Comparison of ENCODE assay signal across 10 mouse cellular contexts in genomic region chr2:156233275-156233948, GRCm38 (mm10). TPM values are rescaled to one million over a fixed set of nuclear protein-coding genes. Genes with fewer than 3 reads are reported as not detected.
A peak's percentile ranks its signal among the peaks of the same experiment; 100 is the strongest.
DNase-seq lines count a peak whose midpoint lies in the region; ATAC-seq and TF ChIP-seq lines count a peak whose summit lies in the region.
"Had no signal": no experiment of that assay in that cellular context is flagged by ENCODE, and none has a peak within 500 bp of the region (broad histone marks: within the 10 kb centered on the region; RNA-seq: fewer than 3 reads in every experiment).

No protein-coding gene starts in this region.

- H3K9ac ChIP-seq in hindbrain, embryonic 15.5 days = no peak overlapping the region
- no peak overlapping the region for H3K9ac ChIP-seq in hindbrain, embryonic 13.5 days
- H3K9ac ChIP-seq in intestine, embryonic 15.5 days = no peak overlapping the region
- H3K9ac ChIP-seq in midbrain, embryonic 13.5 days (replicated peaks) = no peak overlapping the region

- no peak overlapping the region for H3K4me2 ChIP-seq in hindbrain, embryonic 15.5 days
- no peak overlapping the region for H3K4me2 ChIP-seq in hindbrain, embryonic 13.5 days
- H3K4me2 ChIP-seq in intestine, embryonic 15.5 days (replicated peaks) = no peak overlapping the region
- no peak overlapping the region for H3K4me2 ChIP-seq in midbrain, embryonic 13.5 days (replicated peaks)

- H3K4me1 ChIP-seq in hindbrain, embryonic 15.5 days (replicated peaks) = 0 out of 2 replicates have a peak, but pooled peaks cover 5% of the 10 kb centered on the region
- no peaks in the 10 kb centered on the region; the same call in 1 of the 2 replicates for H3K4me1 ChIP-seq in hindbrain, embryonic 13.5 days (replicated peaks)
- H3K4me1 ChIP-seq in embryonic fibroblast, embryonic 13.5 days (ENCODE audit: control insufficient read depth, insufficient read depth, low read length) = peaks cover 7% of the 10 kb centered on the region
- H3K4me1 ChIP-seq in intestine, embryonic 15.5 days (replicated peaks) = no peaks in the 10 kb centered on the region
- H3K4me1 ChIP-seq in midbrain, embryonic 13.5 days (replicated peaks) = no peaks in the 10 kb centered on the region
- H3K4me1 ChIP-seq: heart, embryonic 10.5 days had no signal

- no peak for TF ChIP-seq POLR2A in embryonic fibroblast, embryonic 13.5 days (IDR thresholded peaks at IDR 0.05; ENCODE audit: low read depth, low read length)

- TF ChIP-seq CTCF in embryonic fibroblast, embryonic 13.5 days (IDR thresholded peaks at IDR 0.05; ENCODE audit: borderline replicate concordance, insufficient read depth, low read length) = no peak

- peaks cover 18% of the 10 kb centered on the region; the same call in 1 of the 2 replicates for H3K36me3 ChIP-seq in hindbrain, embryonic 15.5 days
- H3K36me3 ChIP-seq in hindbrain, embryonic 13.5 days = peaks cover 55% of the 10 kb centered on the region
- H3K36me3 ChIP-seq in intestine, embryonic 15.5 days = 0 out of 2 replicates have a peak, but pooled peaks cover 4% of the 10 kb centered on the region
- peaks cover 37% of the 10 kb centered on the region for H3K36me3 ChIP-seq in midbrain, embryonic 13.5 days

- DNase-seq in left cerebral cortex, adult 18-20 months (ENCODE audit: low spot score in 2 of 2) = peak; percentile 62 to 72
- DNase-seq in liver = no peak
- no peak for DNase-seq in retina, postnatal 1 day

- H3K4me3 ChIP-seq in hindbrain, embryonic 15.5 days = no peak overlapping the region
- no peak overlapping the region for H3K4me3 ChIP-seq in hindbrain, embryonic 13.5 days
- no peak overlapping the region for H3K4me3 ChIP-seq in embryonic fibroblast, embryonic 13.5 days (ENCODE audit: insufficient read depth, low read length)
- H3K4me3 ChIP-seq in intestine, embryonic 15.5 days (replicated peaks) = no peak overlapping the region
- H3K4me3 ChIP-seq in midbrain, embryonic 13.5 days (replicated peaks) = no peak overlapping the region
- H3K4me3 ChIP-seq: heart, embryonic 10.5 days had no signal

- H3K9me3 ChIP-seq in hindbrain, embryonic 15.5 days = no peaks in the 10 kb centered on the region
- no peaks in the 10 kb centered on the region for H3K9me3 ChIP-seq in hindbrain, embryonic 13.5 days
- no peaks in the 10 kb centered on the region for H3K9me3 ChIP-seq in intestine, embryonic 15.5 days
- no peaks in the 10 kb centered on the region for H3K9me3 ChIP-seq in midbrain, embryonic 13.5 days
- H3K9me3 ChIP-seq: heart, embryonic 10.5 days had no signal

- WGBS in hindbrain, embryonic 15.5 days = 80% methylated on average over 3 of the region's 3 CpGs
- WGBS in hindbrain, embryonic 13.5 days = 80% methylated on average over 3 of the region's 3 CpGs
- 79% methylated on average over 3 of the region's 3 CpGs for WGBS in intestine, embryonic 15.5 days
- 93% methylated on average over 3 of the region's 3 CpGs for WGBS in midbrain, embryonic 13.5 days

- H3K27ac ChIP-seq in hindbrain, embryonic 15.5 days (replicated peaks) = 0 out of 2 replicates have a peak overlapping the region, but pooled peaks have one; percentile 37
- H3K27ac ChIP-seq in hindbrain, embryonic 13.5 days = no peak overlapping the region; the same call in 1 of the 2 replicates
- H3K27ac ChIP-seq in embryonic fibroblast, embryonic 13.5 days (ENCODE audit: insufficient read depth, low read length) = peak overlapping the region; percentile 74
- H3K27ac ChIP-seq in intestine, embryonic 15.5 days = no peak overlapping the region
- no peak overlapping the region for H3K27ac ChIP-seq in midbrain, embryonic 13.5 days
- H3K27ac ChIP-seq: heart, embryonic 10.5 days had no signal

- ATAC-seq in hindbrain, embryonic 15.5 days (ENCODE audit: low FRiP score, low read depth) = no peak
- no peak for ATAC-seq in hindbrain, embryonic 13.5 days (ENCODE audit: low FRiP score)
- no peak for ATAC-seq in intestine, embryonic 15.5 days
- no peak for ATAC-seq in midbrain, embryonic 13.5 days
- ATAC-seq: Patski had no signal

- H3K27me3 ChIP-seq in hindbrain, embryonic 15.5 days = no peaks in the 10 kb centered on the region
- H3K27me3 ChIP-seq in hindbrain, embryonic 13.5 days = no peaks in the 10 kb centered on the region
- no peaks in the 10 kb centered on the region for H3K27me3 ChIP-seq in intestine, embryonic 15.5 days (replicated peaks)
- no peaks in the 10 kb centered on the region for H3K27me3 ChIP-seq in midbrain, embryonic 13.5 days
- H3K27me3 ChIP-seq: Patski had no signal

RNA-seq across cellular contexts. Expression of gene Phf20, which starts 37.1 kb away (rescaled TPM):
- 111 and 112 TPM in 2 replicates for polyA plus RNA-seq in hindbrain, embryonic 15.5 days (2015; fragmentation: Nextera tagmentation; extraction: Ambion mirVana)
- 102 and 107 TPM in 2 replicates for polyA plus RNA-seq in hindbrain, embryonic 13.5 days (2015; fragmentation: Nextera tagmentation; extraction: Ambion mirVana)
- polyA plus RNA-seq in embryonic fibroblast, embryonic 13.5 days (2011; ENCODE audit: insufficient read length, low read depth, missing spikeins) = 32.3 and 39.4 TPM in 2 replicates
- total RNA-seq in left cerebral cortex, adult 18-20 months (2021) = 10 to 100 TPM; 87.7 to 97.8 TPM
- polyA plus RNA-seq in intestine, embryonic 15.5 days (2015; fragmentation: Nextera tagmentation; extraction: Ambion mirVana) = 56.8 and 72.4 TPM in 2 replicates
- polyA plus RNA-seq in midbrain, embryonic 13.5 days (2015; fragmentation: Nextera tagmentation; extraction: Ambion mirVana) = 111 and 124 TPM in 2 replicates

RNA-seq across cellular contexts. Expression of gene Rbm39, which starts 53.4 kb away (rescaled TPM):
- 414 and 423 TPM in 2 replicates for polyA plus RNA-seq in hindbrain, embryonic 15.5 days (2015; fragmentation: Nextera tagmentation; extraction: Ambion mirVana)
- 563 and 565 TPM in 2 replicates for polyA plus RNA-seq in hindbrain, embryonic 13.5 days (2015; fragmentation: Nextera tagmentation; extraction: Ambion mirVana)
- 391 and 520 TPM in 2 replicates for polyA plus RNA-seq in embryonic fibroblast, embryonic 13.5 days (2011; ENCODE audit: insufficient read length, low read depth, missing spikeins)
- total RNA-seq in left cerebral cortex, adult 18-20 months (2021) = 100 to 1,000 TPM; 286 to 287 TPM
- polyA plus RNA-seq in intestine, embryonic 15.5 days (2015; fragmentation: Nextera tagmentation; extraction: Ambion mirVana) = 486 and 571 TPM in 2 replicates
- polyA plus RNA-seq in midbrain, embryonic 13.5 days (2015; fragmentation: Nextera tagmentation; extraction: Ambion mirVana) = 611 and 631 TPM in 2 replicates

Comparison
In these comparisons a context has a peak if more than half of its experiments do, and no peak if none do; other contexts are left out.
1. H3K27ac ChIP-seq: peak in hindbrain, embryonic 15.5 days (single experiment) and embryonic fibroblast, embryonic 13.5 days (single experiment); none in hindbrain, embryonic 13.5 days (single experiment), intestine, embryonic 15.5 days (single experiment) and midbrain, embryonic 13.5 days (single experiment).
2. DNase-seq: peak in left cerebral cortex, adult 18-20 months (2 of 2); none in liver (single experiment) and retina, postnatal 1 day (single experiment).